Mouse (Mus musculus) megakaryocyte-erythroid progenitor cell, adult 5 weeks (primary cell): ENCODE measurements around the gene Rdh8. TPM values are rescaled to one million over a fixed set of nuclear protein-coding genes. Genes with fewer than 3 reads are reported as not detected.

Experiments
- polyA plus RNA-seq: library from polyadenylated mRNA; stranded (reverse); fragments of >175 nt; gene quantifications from 2 replicates; pipeline ENCODE4 v1.2.3, GENCODE M21; 2012

Rdh8 gene
- not detected in 2 replicates for polyA plus RNA-seq

DNA sequence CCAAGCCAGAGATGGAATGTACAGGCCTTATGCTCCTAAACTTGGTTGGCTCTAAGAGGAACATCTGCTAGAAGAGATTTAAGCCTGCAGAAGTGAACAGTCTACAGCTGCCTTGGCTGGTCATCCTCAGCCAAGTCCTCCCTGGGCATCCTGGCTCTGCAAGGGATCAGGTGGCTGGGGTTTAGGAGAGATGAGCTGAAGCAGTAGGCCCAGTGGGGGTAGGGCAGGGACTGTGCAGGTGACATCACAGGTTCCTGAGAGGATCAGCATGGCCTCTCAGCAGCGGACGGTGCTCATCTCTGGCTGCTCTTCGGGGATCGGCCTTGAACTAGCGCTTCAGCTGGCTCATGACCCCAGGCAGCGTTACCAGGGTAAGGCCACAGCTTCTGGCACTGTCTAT, at the start of gene Rdh8:
Rdh8 (plus strand) TSS at position 268 of the 400 bp plus-strand sequence.

DNA sequence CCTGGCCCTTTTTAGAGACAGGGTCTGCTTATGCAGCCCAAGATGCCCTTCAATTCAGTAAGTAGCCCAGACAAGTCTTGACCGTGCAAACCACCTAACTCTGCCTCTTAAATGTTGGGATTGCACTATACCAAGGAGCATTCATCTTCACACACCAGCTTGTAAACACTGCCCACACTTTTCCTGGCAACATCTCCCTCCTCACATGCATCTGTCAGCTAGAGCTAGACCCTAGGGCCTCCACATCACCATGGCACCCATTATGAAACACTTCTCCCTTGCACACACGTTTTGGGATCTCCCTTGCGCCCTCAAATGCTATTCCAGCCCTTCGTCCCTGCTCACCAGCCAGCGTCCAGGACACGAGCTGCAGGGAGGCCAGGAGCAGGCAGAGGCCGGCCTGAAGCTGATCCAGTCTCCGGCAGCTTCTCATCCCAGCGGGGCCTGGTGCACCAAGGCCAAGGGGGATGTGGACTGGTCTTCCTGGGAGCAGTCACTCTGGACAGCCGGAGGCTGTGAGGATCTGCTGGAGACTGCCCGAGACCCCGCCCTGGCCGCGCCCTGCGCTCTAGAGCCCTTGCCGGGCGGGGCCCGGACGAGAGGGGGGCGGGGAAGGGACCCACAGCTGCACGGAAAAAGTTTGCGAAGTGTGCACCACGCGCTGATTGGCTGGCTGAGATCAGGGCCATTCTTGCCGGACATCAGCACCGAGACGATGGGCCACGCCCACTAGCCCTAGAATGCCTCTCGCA, 3.6 kb upstream of the Rdh8 start, which contains the start of gene Col5a3:
Col5a3 (minus strand) TSS at position 547 of the 752 bp plus-strand sequence.

DNA sequence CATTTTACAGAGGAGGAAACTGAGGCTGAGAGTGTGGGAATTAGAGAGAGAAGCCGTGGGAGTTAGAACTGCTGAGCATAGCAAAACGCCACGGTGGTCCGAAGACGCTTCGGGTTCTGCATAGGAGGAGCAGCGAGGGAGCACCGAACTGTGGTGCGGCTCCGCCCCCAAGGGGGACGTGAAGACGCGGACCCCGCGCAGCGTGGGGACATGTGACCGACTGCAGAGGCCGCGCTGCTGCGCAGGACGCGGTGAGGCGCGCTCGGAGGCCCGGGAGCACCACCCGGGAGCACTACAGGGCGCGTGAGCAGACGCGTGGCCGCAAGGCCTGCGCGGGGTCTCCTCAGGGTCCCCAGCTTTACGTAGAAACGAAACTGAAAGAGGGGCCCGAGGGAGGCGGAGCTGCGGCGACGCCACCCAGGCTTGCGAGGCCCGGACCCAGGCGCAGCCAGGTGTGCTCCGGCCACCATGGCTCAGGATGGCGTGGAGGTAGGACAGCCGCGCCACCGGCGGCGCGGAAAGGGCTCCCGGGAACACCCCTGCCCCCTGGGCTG, 50.2 kb downstream of the Rdh8 start, which contains the start of gene A230050P20Rik:
A230050P20Rik (plus strand) TSS at position 195 of the 554 bp plus-strand sequence.

Other genes with a start within 250 kb of the Rdh8 start
- gene Zfp846, start 237.2 kb upstream of the Rdh8 start, polyA plus RNA-seq, result 4.1 and 4.6 TPM in 2 replicates
- 16.2 and 18.3 TPM in 2 replicates for gene Ubl5, start 175.6 kb upstream of the Rdh8 start, polyA plus RNA-seq
- gene Fbxl12, start 173.7 kb upstream of the Rdh8 start, polyA plus RNA-seq, result 25.0 and 30.8 TPM in 2 replicates
- gene Pin1, start 166.4 kb upstream of the Rdh8 start, polyA plus RNA-seq, result 23.0 and 26.3 TPM in 2 replicates
- gene Olfm2, start 72.2 kb upstream of the Rdh8 start, polyA plus RNA-seq, result 0.13 TPM in 2 replicates
- 0.70 and 2.1 TPM in 2 replicates for gene Col5a3, start 3.4 kb upstream of the Rdh8 start, polyA plus RNA-seq
- gene A230050P20Rik, start 50.1 kb downstream of the Rdh8 start, polyA plus RNA-seq, result 124 and 174 TPM in 2 replicates
- 2.7 and 4.1 TPM in 2 replicates for gene Angptl6, start 61.2 kb downstream of the Rdh8 start, polyA plus RNA-seq
- 281 and 400 TPM in 2 replicates for gene Ppan, start 69.7 kb downstream of the Rdh8 start, polyA plus RNA-seq
- gene Eif3g, start 80.1 kb downstream of the Rdh8 start, polyA plus RNA-seq, result 554 and 634 TPM in 2 replicates
- gene Dnmt1, start 141.4 kb downstream of the Rdh8 start, polyA plus RNA-seq, result 124 and 137 TPM in 2 replicates
- gene S1pr2, start 158.3 kb downstream of the Rdh8 start, polyA plus RNA-seq, result 4.0 and 5.2 TPM in 2 replicates
- gene Mrpl4, start 184.2 kb downstream of the Rdh8 start, polyA plus RNA-seq, result 111 and 114 TPM in 2 replicates
- gene Icam1, start 197.5 kb downstream of the Rdh8 start, polyA plus RNA-seq, result 23.4 and 36.2 TPM in 2 replicates
- 21.8 and 32.7 TPM in 2 replicates for gene Icam4, start 210.9 kb downstream of the Rdh8 start, polyA plus RNA-seq
- 0.32 and 0.57 TPM in 2 replicates for gene Icam5, start 213.6 kb downstream of the Rdh8 start, polyA plus RNA-seq
- 3.1 and 7.5 TPM in 2 replicates for gene Zglp1, start 248.6 kb downstream of the Rdh8 start, polyA plus RNA-seq